ENCODE assay signal across 22 mouse cellular contexts in the genomic region with DNA sequence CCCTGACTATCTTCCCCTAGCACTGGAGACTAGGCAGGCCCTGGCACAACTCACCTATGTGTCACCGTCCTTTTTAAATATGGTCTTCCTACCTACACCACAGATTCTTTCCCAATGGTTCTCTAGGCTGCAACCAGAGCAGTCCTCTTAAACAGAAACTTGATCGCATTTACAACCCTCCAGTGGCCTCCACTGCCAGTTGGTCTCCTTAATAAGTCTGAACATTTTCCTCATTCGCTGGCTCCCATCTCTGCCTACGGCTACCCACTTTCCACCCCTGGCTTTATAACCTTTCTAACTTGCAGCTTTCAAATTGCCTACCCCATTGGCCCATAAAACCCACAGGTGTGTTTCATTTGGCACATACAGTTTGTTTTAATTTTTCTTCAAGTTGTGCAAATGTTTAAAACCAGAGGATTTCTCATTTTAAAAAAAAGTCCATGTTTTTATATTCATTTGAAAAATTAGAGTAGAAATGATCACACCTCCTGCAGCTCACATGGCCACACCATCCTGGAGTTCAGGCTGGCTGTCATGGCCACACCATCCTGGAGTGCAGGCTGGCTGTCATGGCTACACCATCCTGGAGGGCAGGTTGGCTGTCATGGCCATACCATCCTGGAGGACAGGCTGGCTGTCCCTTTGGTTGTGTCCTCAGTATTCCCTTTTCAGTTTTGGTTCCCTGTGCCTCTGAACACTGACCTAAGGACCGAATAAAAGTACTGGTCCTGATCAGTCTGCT.
"Had no signal": no experiment of that assay in that cellular context is flagged by ENCODE, and none has a peak within 500 bp of the region (broad histone marks: within the 10 kb centered on the region; RNA-seq: fewer than 3 reads in every experiment).

No protein-coding gene starts in this region.

- H3K9ac ChIP-seq: kidney, embryonic 15.5 days; liver, embryonic 12.5 days; liver, embryonic 15.5 days; lung, embryonic 15.5 days; midbrain, embryonic 15.5 days; neural tube, embryonic 12.5 days; neural tube, embryonic 15.5 days had no signal

- H3K27me3 ChIP-seq: kidney, embryonic 15.5 days; liver, embryonic 15.5 days; lung, embryonic 15.5 days; midbrain, embryonic 15.5 days; neural tube, embryonic 12.5 days; neural tube, embryonic 15.5 days had no signal

- H3K4me2 ChIP-seq: kidney, embryonic 15.5 days; liver, embryonic 12.5 days; liver, embryonic 15.5 days; lung, embryonic 15.5 days; midbrain, embryonic 15.5 days; neural tube, embryonic 12.5 days; neural tube, embryonic 15.5 days had no signal

- DNase-seq: kidney, adult 2 months; kidney, postnatal 14 days; kidney, postnatal 4 days; liver; lung, adult 18-20 months; lung, postnatal 10 days; lung, postnatal 36 days; right cerebral cortex, adult 18-20 months; right cerebral cortex, postnatal 14 days; right cerebral cortex, postnatal 4 days; thymus, postnatal 25 days had no signal

- H3K4me3 ChIP-seq: kidney, embryonic 15.5 days; liver, embryonic 12.5 days; liver, embryonic 15.5 days; lung, embryonic 15.5 days; megakaryocyte, embryonic 14.5 days; midbrain, embryonic 10.5 days; midbrain, embryonic 15.5 days; neural tube, embryonic 12.5 days; neural tube, embryonic 15.5 days had no signal

- H3K27ac ChIP-seq: kidney, embryonic 15.5 days; liver, embryonic 12.5 days; liver, embryonic 15.5 days; lung, embryonic 15.5 days; midbrain, embryonic 10.5 days; midbrain, embryonic 15.5 days; neural tube, embryonic 12.5 days; neural tube, embryonic 15.5 days; stomach, postnatal 0 days had no signal

- H3K4me1 ChIP-seq: kidney, embryonic 15.5 days; liver, embryonic 12.5 days; liver, embryonic 15.5 days; lung, embryonic 15.5 days; midbrain, embryonic 10.5 days; midbrain, embryonic 15.5 days; neural tube, embryonic 12.5 days; neural tube, embryonic 15.5 days had no signal

- ATAC-seq: intestine, postnatal 0 days; liver, embryonic 12.5 days; midbrain, embryonic 15.5 days had no signal

- H3K36me3 ChIP-seq: kidney, embryonic 15.5 days; liver, embryonic 12.5 days; liver, embryonic 15.5 days; lung, embryonic 15.5 days; midbrain, embryonic 10.5 days; midbrain, embryonic 15.5 days; neural tube, embryonic 12.5 days; neural tube, embryonic 15.5 days had no signal

- H3K9me3 ChIP-seq: kidney, embryonic 15.5 days; liver, embryonic 12.5 days; liver, embryonic 15.5 days; lung, embryonic 15.5 days; megakaryocyte, embryonic 14.5 days; midbrain, embryonic 10.5 days; midbrain, embryonic 15.5 days; neural tube, embryonic 12.5 days; neural tube, embryonic 15.5 days had no signal
